Mouse (Mus musculus) ES-Bruce4 (cell line): ENCODE measurements around the gene Gpr142.

ENCODE experiments used
- CTCF ChIP-seq: IDR thresholded peaks from one replicate; pipeline ENCODE4 v1.8.1; 2011; ENCODE audit warnings: low read depth, low read length
- EP300 ChIP-seq: IDR thresholded peaks from 2 replicates; pipeline ENCODE4 v1.6.1; 2011; ENCODE audit warnings: low read depth, low read length; ENCODE audit not compliant: insufficient read depth
- POLR2A ChIP-seq: IDR thresholded peaks from one replicate; pipeline ENCODE4 v1.8.1; 2011; ENCODE audit warnings: low read length; ENCODE audit not compliant: insufficient read depth

DNA sequence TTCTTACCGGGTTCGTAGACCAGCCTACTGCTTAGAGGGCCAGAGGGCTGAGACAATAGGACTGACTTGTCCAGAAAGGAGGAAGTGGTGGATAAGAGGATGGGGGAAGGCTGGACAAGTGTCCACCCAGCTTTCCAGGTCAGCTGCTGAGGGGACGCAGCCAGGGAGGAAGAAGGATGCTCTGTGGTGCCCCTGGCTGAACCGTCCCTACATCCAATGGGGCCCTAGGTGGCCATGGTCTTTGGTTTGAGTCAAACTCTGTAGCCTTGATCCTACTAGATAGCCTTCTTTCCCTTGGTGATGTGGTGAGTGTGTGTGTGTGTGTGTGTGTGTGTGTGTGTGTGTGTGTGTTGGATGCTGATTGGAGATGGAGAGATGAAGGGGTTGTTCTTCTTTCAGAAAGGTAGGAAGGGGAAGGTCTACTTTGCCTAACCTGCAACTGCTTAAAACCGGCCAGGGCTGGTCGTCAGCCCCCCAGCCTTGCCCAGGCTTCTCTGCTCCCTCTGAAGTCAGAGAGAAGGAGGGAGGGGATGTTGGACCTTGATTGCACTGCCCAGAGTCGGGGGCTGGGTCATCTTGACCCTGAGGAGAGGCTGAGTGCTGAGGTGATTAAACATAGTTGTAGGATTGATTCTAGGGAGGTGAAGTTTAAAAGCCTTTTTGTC, 54.6 kb downstream of the Gpr142 start:
- TF ChIP-seq CTCF (no peak), EP300 (no peak), POLR2A (no peak)
